Mouse (Mus musculus) embryonic facial prominence, embryonic 13.5 days (tissue): ENCODE measurements around the gene Zyx. TPM values are rescaled to one million over a fixed set of nuclear protein-coding genes. Genes with fewer than 3 reads are reported as not detected.

Source experiments
- ATAC-seq: fragments of 200-750 bp; cut with Nextera tagmentation; 2 replicates; pipeline ENCODE4 v1.8.0; 2017; ENCODE audit warnings: low read depth; ENCODE audit not compliant: insufficient number of reproducible peaks, insufficient read depth, low FRiP score, low TSS enrichment
- H3K27ac ChIP-seq: fragments of 300-500 bp; sonication (generic); 2 replicates; pipeline ENCODE4 v1.5.1; 2015; ENCODE audit warnings: moderate library complexity, mild to moderate bottlenecking, inconsistent platforms
- H3K27me3 ChIP-seq: fragments of 300-500 bp; sonication (generic); 2 replicates; pipeline ENCODE4 v1.6.1; 2015; ENCODE audit warnings: mild to moderate bottlenecking, inconsistent platforms
- H3K36me3 ChIP-seq: fragments of 300-500 bp; sonication (generic); 2 replicates; pipeline ENCODE4 v1.6.1; 2015; ENCODE audit warnings: mild to moderate bottlenecking, inconsistent platforms
- H3K4me1 ChIP-seq: fragments of 300-500 bp; sonication (generic); 2 replicates; pipeline ENCODE4 v1.6.1; 2015; ENCODE audit warnings: inconsistent platforms
- H3K4me2 ChIP-seq: fragments of 300-500 bp; sonication (generic); 2 replicates; pipeline ENCODE4 v1.6.1; 2015; ENCODE audit warnings: moderate library complexity, mild to moderate bottlenecking, inconsistent platforms
- H3K4me3 ChIP-seq: fragments of 300-500 bp; sonication (generic); 2 replicates; pipeline ENCODE4 v1.5.1; 2015; ENCODE audit warnings: mild to moderate bottlenecking, inconsistent platforms
- H3K9ac ChIP-seq: fragments of 300-500 bp; sonication (generic); 2 replicates; pipeline ENCODE4 v1.6.1; 2015; ENCODE audit warnings: mild to moderate bottlenecking, inconsistent platforms
- H3K9me3 ChIP-seq: fragments of 300-500 bp; sonication (generic); 2 replicates; pipeline ENCODE4 v1.6.1; 2016; ENCODE audit warnings: inconsistent platforms
- WGBS: fragments of 180-500 bp; shearing (Covaris S2); methylation state at CpG from one replicate; pipeline ENCODE4 v1.1.7; 2015; ENCODE audit warnings: mixed read lengths; 5-methylcytosine and 5-hydroxymethylcytosine counted together
- polyA plus RNA-seq: library from polyadenylated mRNA; unstranded; fragments of >200 nt; fragmentation: Nextera tagmentation; extraction: Ambion mirVana; gene quantifications from 2 replicates; pipeline ENCODE4 v1.2.1, GENCODE M21; 2015

Zyx gene
- polyA plus RNA-seq, 1 experiment from 2014 or later: 77.2 TPM

- Histone ChIP-seq H3K4me2 (no peak overlapping the region), H3K36me3 (no peaks in the 10 kb centered on the region), H3K27me3 (no peaks in the 10 kb centered on the region), H3K4me3 (no peak overlapping the region), H3K27ac (no peak overlapping the region), H3K4me1 (no peaks in the 10 kb centered on the region), H3K9me3 (no peaks in the 10 kb centered on the region), H3K9ac (no peak overlapping the region)
- no peak for ATAC-seq
- 81% methylated on average over 3 of the region's 3 CpGs for WGBS
These were observed 18.5 kb upstream of the Zyx start for GRCm38 (mm10) chr6:42330946-42331345.

- H3K4me3 ChIP-seq: no peak overlapping the region
- no peak overlapping the region for H3K4me2 ChIP-seq
- no peaks in the 10 kb centered on the region for H3K27me3 ChIP-seq
- no peak overlapping the region for H3K9ac ChIP-seq
- H3K36me3 ChIP-seq: no peaks in the 10 kb centered on the region
- WGBS: 78% methylated on average over 2 of the region's 2 CpGs
- no peaks in the 10 kb centered on the region for H3K4me1 ChIP-seq
- no peaks in the 10 kb centered on the region for H3K9me3 ChIP-seq
- no peak overlapping the region for H3K27ac ChIP-seq
- ATAC-seq: no peak
These were observed 10.2 kb upstream of the Zyx start for GRCm38 (mm10) chr6:42339189-42339588.

GRCm38 (mm10) chr6:42339981-42340380 is 9.4 kb upstream of the Zyx start:
- Histone ChIP-seq H3K9me3 (no peaks in the 10 kb centered on the region), H3K27ac (no peak overlapping the region), H3K4me3 (no peak overlapping the region), H3K36me3 (no peaks in the 10 kb centered on the region), H3K27me3 (no peaks in the 10 kb centered on the region), H3K4me2 (no peak overlapping the region), H3K9ac (no peak overlapping the region), H3K4me1 (no peaks in the 10 kb centered on the region)
- no peak for ATAC-seq
- WGBS: 78% methylated on average over 5 of the region's 5 CpGs

- Histone ChIP-seq H3K4me1 (no peaks in the 10 kb centered on the region), H3K4me3 (no peak overlapping the region), H3K27ac (no peak overlapping the region), H3K27me3 (no peaks in the 10 kb centered on the region), H3K36me3 (no peaks in the 10 kb centered on the region), H3K9me3 (no peaks in the 10 kb centered on the region), H3K9ac (no peak overlapping the region), H3K4me2 (no peak overlapping the region)
- 63% methylated on average over 1 of the region's 1 CpGs for WGBS
- ATAC-seq: no peak
These were observed 7.3 kb upstream of the Zyx start for GRCm38 (mm10) chr6:42342171-42342570.

- peaks cover 2% of the 10 kb centered on the region; the same call in 1 of the 2 replicates for H3K4me1 ChIP-seq
- WGBS: 84% methylated on average over 9 of the region's 9 CpGs
- H3K9ac ChIP-seq: no peak overlapping the region
- H3K27ac ChIP-seq: no peak overlapping the region
- no peak overlapping the region for H3K4me3 ChIP-seq
- H3K9me3 ChIP-seq: no peaks in the 10 kb centered on the region
- H3K27me3 ChIP-seq: no peaks in the 10 kb centered on the region
- no peak overlapping the region for H3K4me2 ChIP-seq
- no peaks in the 10 kb centered on the region for H3K36me3 ChIP-seq
- no peak for ATAC-seq
These were observed 5.9 kb upstream of the Zyx start for GRCm38 (mm10) chr6:42343361-42344120.

GRCm38 (mm10) chr6:42344255-42344654 is 5.2 kb upstream of the Zyx start:
- no peaks in the 10 kb centered on the region for H3K36me3 ChIP-seq
- H3K4me3 ChIP-seq: no peak overlapping the region
- WGBS: 89% methylated on average over 1 of the region's 1 CpGs
- H3K9ac ChIP-seq: no peak overlapping the region
- no peak for ATAC-seq
- no peak overlapping the region for H3K4me2 ChIP-seq
- no peaks in the 10 kb centered on the region for H3K9me3 ChIP-seq
- no peak overlapping the region for H3K27ac ChIP-seq
- no peaks in the 10 kb centered on the region for H3K27me3 ChIP-seq
- peaks cover 7% of the 10 kb centered on the region; the same call in 1 of the 2 replicates for H3K4me1 ChIP-seq

GRCm38 (mm10) chr6:42348281-42349005 is 987 bp upstream of the Zyx start:
- H3K27ac ChIP-seq: no peak overlapping the region
- peaks cover 20% of the 10 kb centered on the region for H3K36me3 ChIP-seq
- peaks cover 36% of the 10 kb centered on the region for H3K4me1 ChIP-seq
- H3K4me3 ChIP-seq: peak overlapping the region; percentile 79
- no peak overlapping the region for H3K9ac ChIP-seq
- H3K9me3 ChIP-seq: no peaks in the 10 kb centered on the region
- no peak for ATAC-seq
- WGBS: 34% methylated on average over 12 of the region's 12 CpGs
- no peaks in the 10 kb centered on the region for H3K27me3 ChIP-seq
- H3K4me2 ChIP-seq: peak overlapping the region; percentile 85

- no peaks in the 10 kb centered on the region for H3K27me3 ChIP-seq
- H3K4me1 ChIP-seq: peaks cover 42% of the 10 kb centered on the region
- H3K27ac ChIP-seq: peak overlapping the region; percentile 94
- H3K9me3 ChIP-seq: no peaks in the 10 kb centered on the region
- WGBS: under 1% methylated on average over 11 of the region's 11 CpGs
- H3K4me2 ChIP-seq: peak overlapping the region; percentile 85
- ATAC-seq: no peak
- H3K9ac ChIP-seq: peak overlapping the region; percentile 88
- H3K4me3 ChIP-seq: peak overlapping the region; percentile 79
- H3K36me3 ChIP-seq: peaks cover 20% of the 10 kb centered on the region
These were observed 414 bp upstream of the Zyx start for GRCm38 (mm10) chr6:42349006-42349425.

GRCm38 (mm10) chr6:42350021-42350967 is 864 bp downstream of the Zyx start:
- Histone ChIP-seq H3K9me3 (no peaks in the 10 kb centered on the region), H3K36me3 (peaks cover 32% of the 10 kb centered on the region), H3K27ac (peak overlapping the region; percentile 94), H3K27me3 (no peaks in the 10 kb centered on the region), H3K9ac (peak overlapping the region; percentile 88), H3K4me1 (peaks cover 48% of the 10 kb centered on the region), H3K4me2 (peak overlapping the region; percentile 85), H3K4me3 (peak overlapping the region; percentile 79)
- under 1% methylated on average over 71 of the region's 72 CpGs for WGBS
- peak; percentile 48 for ATAC-seq

- H3K36me3 ChIP-seq: peaks cover 41% of the 10 kb centered on the region
- ATAC-seq: no peak
- peak overlapping the region; percentile 79 for H3K4me3 ChIP-seq
- peak overlapping the region; percentile 88 for H3K9ac ChIP-seq
- no peaks in the 10 kb centered on the region for H3K9me3 ChIP-seq
- H3K4me2 ChIP-seq: peak overlapping the region; percentile 85
- peak overlapping the region; percentile 94 for H3K27ac ChIP-seq
- 45% methylated on average over 13 of the region's 13 CpGs for WGBS
- H3K4me1 ChIP-seq: peaks cover 48% of the 10 kb centered on the region
- no peaks in the 10 kb centered on the region for H3K27me3 ChIP-seq
These were observed 1.7 kb downstream of the Zyx start for GRCm38 (mm10) chr6:42350968-42351775.
